Mouse (Mus musculus) G1E (cell line): ENCODE measurements around the gene Coro7. TPM values are rescaled to one million over a fixed set of nuclear protein-coding genes. Genes with fewer than 3 reads are reported as not detected.
A peak's percentile ranks its signal among the peaks of the same experiment; 100 is the strongest.

Experiments
- ATAC-seq: 2 replicates; pipeline ENCODE4 v1.8.0; 2016; ENCODE audit warnings: mild to moderate bottlenecking; ENCODE audit not compliant: insufficient number of reproducible peaks, poor library complexity, low FRiP score, severe bottlenecking; ENCODE audit errors: extremely low read depth
- DNase-seq: peaks from one replicate; pipeline ENCODE4 v3.0.0; 2012; ENCODE audit warnings: low spot score
- H3K27me3 ChIP-seq: 2 replicates; pipeline ENCODE4 v1.6.1; 2012; ENCODE audit warnings: mild to moderate bottlenecking, low read length, inconsistent platforms; ENCODE audit not compliant: insufficient read depth
- H3K36me3 ChIP-seq: replicated peaks from 2 replicates; pipeline ENCODE3; 2012; ENCODE audit warnings: mild to moderate bottlenecking, inconsistent platforms
- H3K4me1 ChIP-seq: 2 replicates; pipeline ENCODE4 v1.6.1; 2012; ENCODE audit warnings: low read depth, low read length, inconsistent platforms, mixed read lengths; ENCODE audit not compliant: insufficient read depth
- H3K4me3 ChIP-seq: 2 replicates; pipeline ENCODE4 v1.5.1; 2012; ENCODE audit warnings: low read depth, mild to moderate bottlenecking, inconsistent platforms, low read length, moderate library complexity, mixed read lengths
- H3K9me3 ChIP-seq: replicated peaks from 2 replicates; pipeline ENCODE4 v1.6.1; 2012; ENCODE audit warnings: inconsistent platforms
- CTCF ChIP-seq: IDR thresholded peaks from 2 replicates; pipeline ENCODE4 v1.5.1; 2012; ENCODE audit warnings: low read depth, low read length, inconsistent platforms, mixed read lengths
- GATA1 ChIP-seq: IDR thresholded peaks from 2 replicates; pipeline ENCODE4 v1.6.1; 2012; ENCODE audit warnings: borderline replicate concordance, low read length, inconsistent platforms, mixed read lengths
- GATA2 ChIP-seq: IDR thresholded peaks from 2 replicates; pipeline ENCODE4 v1.6.1; 2012; ENCODE audit warnings: low read depth, low read length, inconsistent platforms, borderline replicate concordance
- POLR2AphosphoS5 ChIP-seq: IDR thresholded peaks from 2 replicates; pipeline ENCODE4 v1.6.1; 2012; ENCODE audit warnings: low read depth, low read length, inconsistent platforms; ENCODE audit not compliant: insufficient replicate concordance
- TAL1 ChIP-seq: conservative IDR thresholded peaks from 2 replicates; pipeline ENCODE4 v1.6.1; 2012; ENCODE audit warnings: low read depth, low read length, inconsistent platforms, mixed read lengths
- polyA plus RNA-seq: library from polyadenylated mRNA; stranded (reverse); fragments of >175 nt; gene quantifications from 2 replicates; pipeline ENCODE4 v1.2.3, GENCODE M21; 2012
- total RNA-seq, 2 experiments: library from RNA; stranded (forward) in 1 of 2; stranded (reverse) in 1 of 2; fragments of 200-1000 nt in 1 of 2; fragments of >200 nt in 1 of 2; fragmentation: Nextera tagmentation in 1 of 2; gene quantifications; 2 replicates each; pipeline ENCODE4 v1.2.3; 2014 to 2017

Gene Coro7
- total and polyA plus RNA-seq, 3 experiments = 34.8 to 205 (median 94.3) TPM

- no peak for DNase-seq
- peaks cover 77% of the 10 kb centered on the region for H3K36me3 ChIP-seq
- H3K4me3 ChIP-seq = peak overlapping the region; percentile 88
- H3K4me1 ChIP-seq = peaks cover 34% of the 10 kb centered on the region
- no peaks in the 10 kb centered on the region for H3K27me3 ChIP-seq
- ATAC-seq = no peak
- H3K9me3 ChIP-seq = no peaks in the 10 kb centered on the region
- TF ChIP-seq GATA2 (no peak), CTCF (no peak), POLR2AphosphoS5 (no peak)
These were observed 55.5 kb downstream of the Coro7 start for GRCm38 (mm10) chr16:4624074-4624473.

DNA sequence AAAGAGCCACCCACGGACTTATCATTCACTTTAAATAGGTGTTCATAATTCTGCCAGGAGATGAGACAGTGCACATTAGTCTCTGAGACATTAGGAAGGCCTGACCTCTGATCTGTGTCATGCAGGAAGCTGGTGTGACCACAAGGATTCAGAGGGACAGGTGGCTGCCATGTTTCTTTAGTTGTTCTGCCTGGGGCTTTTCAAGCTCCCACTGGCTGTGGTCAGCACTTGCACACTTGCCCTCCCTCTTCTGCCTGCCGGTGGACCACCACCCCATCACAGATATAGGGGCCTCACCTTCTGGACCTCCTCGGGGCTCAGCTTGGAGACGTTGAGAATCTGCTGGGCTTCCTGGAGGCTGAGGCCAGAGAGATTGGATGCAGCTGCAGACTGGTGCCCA is 62.7 kb downstream of the Coro7 start:
- no peak overlapping the region for H3K4me3 ChIP-seq
- ATAC-seq (no peak), DNase-seq (no peak)
- H3K36me3 ChIP-seq = peaks cover 84% of the 10 kb centered on the region
- H3K9me3 ChIP-seq = no peaks in the 10 kb centered on the region
- H3K27me3 ChIP-seq = no peaks in the 10 kb centered on the region
- TF ChIP-seq TAL1 = no peak
- TF ChIP-seq CTCF = no peak
- no peak for TF ChIP-seq POLR2AphosphoS5
- TF ChIP-seq GATA1 = no peak
- TF ChIP-seq GATA2 = no peak
- peaks cover 5% of the 10 kb centered on the region; the same call in 1 of the 2 replicates for H3K4me1 ChIP-seq

DNA sequence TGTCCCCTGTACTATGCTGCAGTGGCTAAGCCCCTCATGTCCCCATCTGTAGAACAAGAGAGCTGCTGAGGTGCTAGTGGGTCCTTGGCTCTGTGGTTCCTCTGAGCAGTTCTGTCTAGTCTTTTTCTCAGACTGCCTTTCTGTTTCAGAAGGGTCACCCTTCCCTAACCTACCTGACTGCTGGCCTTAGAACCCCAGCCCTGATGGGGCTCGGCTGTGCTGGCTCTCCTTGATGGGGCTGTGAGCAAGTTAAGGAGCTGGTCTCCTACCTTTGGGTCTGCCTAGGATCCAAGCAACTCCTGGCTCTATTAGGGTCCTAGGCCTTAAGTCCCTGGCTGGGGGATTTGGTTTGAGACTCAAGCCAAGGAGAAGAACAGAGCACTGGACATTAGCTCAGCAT is 64.3 kb downstream of the Coro7 start:
- Histone ChIP-seq H3K36me3 (peaks cover 72% of the 10 kb centered on the region), H3K9me3 (no peaks in the 10 kb centered on the region), H3K27me3 (peaks cover 8% of the 10 kb centered on the region), H3K4me1 (no peaks in the 10 kb centered on the region), H3K4me3 (no peak overlapping the region)
- TF ChIP-seq GATA1 (no peak), POLR2AphosphoS5 (no peak), GATA2 (no peak), TAL1 (no peak), CTCF (no peak)
- ATAC-seq (no peak), DNase-seq (no peak)

- ATAC-seq (no peak), DNase-seq (no peak)
- Histone ChIP-seq H3K9me3 (no peaks in the 10 kb centered on the region), H3K4me1 (no peaks in the 10 kb centered on the region), H3K4me3 (no peak overlapping the region), H3K36me3 (peaks cover 65% of the 10 kb centered on the region), H3K27me3 (peaks cover 11% of the 10 kb centered on the region)
- TF ChIP-seq GATA1 (no peak), TAL1 (no peak)
These were observed 64.9 kb downstream of the Coro7 start for GRCm38 (mm10) chr16:4614639-4615038.

DNA sequence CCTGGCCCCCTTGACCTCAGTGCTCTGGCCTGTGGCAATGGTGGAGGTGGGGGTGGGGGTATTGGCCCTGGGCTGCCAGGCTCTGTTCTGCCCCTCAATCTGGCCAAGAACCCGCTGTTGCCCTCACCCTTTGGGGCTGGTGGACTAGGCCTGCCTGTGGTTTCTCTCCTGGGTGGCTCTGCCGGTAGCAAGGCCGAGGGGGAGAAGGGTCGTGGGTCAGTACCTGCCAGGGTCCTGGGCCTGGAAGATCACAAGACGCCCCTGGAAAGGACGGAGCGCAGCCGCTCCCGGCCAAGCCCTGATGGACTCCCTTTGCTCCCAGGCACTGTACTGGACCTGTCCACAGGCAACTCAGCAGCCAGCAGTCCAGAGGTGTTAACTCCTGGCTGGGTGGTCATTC is 65.8 kb downstream of the Coro7 start:
- Histone ChIP-seq H3K4me3 (no peak overlapping the region), H3K27me3 (peaks cover 16% of the 10 kb centered on the region), H3K4me1 (peaks cover under 1% of the 10 kb centered on the region; the same call in 1 of the 2 replicates), H3K36me3 (peaks cover 56% of the 10 kb centered on the region), H3K9me3 (no peaks in the 10 kb centered on the region)
- TF ChIP-seq GATA2 (no peak), CTCF (no peak), TAL1 (no peak), POLR2AphosphoS5 (no peak), GATA1 (no peak)
- ATAC-seq = no peak
- no peak for DNase-seq

GRCm38 (mm10) chr16:4611676-4612075 is 67.9 kb downstream of the Coro7 start:
- TF ChIP-seq CTCF (no peak), POLR2AphosphoS5 (no peak), TAL1 (no peak)
- peaks cover 36% of the 10 kb centered on the region for H3K36me3 ChIP-seq
- H3K27me3 ChIP-seq = peaks cover 30% of the 10 kb centered on the region
- H3K4me3 ChIP-seq = no peak overlapping the region
- no peaks in the 10 kb centered on the region for H3K9me3 ChIP-seq
- ATAC-seq (no peak), DNase-seq (no peak)
- peaks cover 12% of the 10 kb centered on the region for H3K4me1 ChIP-seq

DNA sequence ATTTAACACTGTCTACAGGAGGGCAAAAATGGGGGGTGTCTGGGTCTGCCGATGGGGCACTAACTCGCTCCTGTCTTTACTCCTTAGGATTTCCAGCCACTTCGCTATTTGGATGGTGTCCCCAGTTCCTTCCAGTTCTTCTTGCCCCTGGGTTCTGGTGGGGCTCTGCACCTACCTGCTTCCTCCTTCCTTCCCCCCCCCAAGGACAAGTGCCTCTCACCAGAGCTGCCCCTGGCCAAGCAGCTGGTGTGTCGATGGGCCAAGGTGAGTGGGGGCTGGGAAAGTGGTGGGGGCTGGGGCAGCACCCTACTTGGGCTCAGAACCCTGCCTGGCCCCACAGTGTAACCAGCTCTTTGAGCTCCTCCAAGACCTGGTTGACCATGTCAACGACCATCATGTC is 68.4 kb downstream of the Coro7 start:
- Histone ChIP-seq H3K4me1 (peaks cover 12% of the 10 kb centered on the region), H3K27me3 (peaks cover 34% of the 10 kb centered on the region), H3K4me3 (no peak overlapping the region), H3K9me3 (no peaks in the 10 kb centered on the region), H3K36me3 (peaks cover 31% of the 10 kb centered on the region)
- DNase-seq = no peak
- no peak for ATAC-seq
- TF ChIP-seq CTCF (no peak), GATA1 (no peak), TAL1 (no peak), POLR2AphosphoS5 (no peak), GATA2 (no peak)
